26 mouse cellular contexts compared by ENCODE assay signal in genomic region chr7:35134621-35135020, GRCm38 (mm10). TPM values are rescaled to one million over a fixed set of nuclear protein-coding genes. Genes with fewer than 3 reads are reported as not detected.
DNase-seq lines count a peak whose midpoint lies in the region; ATAC-seq and TF ChIP-seq lines count a peak whose summit lies in the region.
"Had no signal": no experiment of that assay in that cellular context is flagged by ENCODE, and none has a peak within 500 bp of the region (broad histone marks: within the 10 kb centered on the region; RNA-seq: fewer than 3 reads in every experiment).

No protein-coding gene starts in this region.

- no peak for TF ChIP-seq POLR2A in lung, adult 2 months (IDR thresholded peaks at IDR 0.05; ENCODE audit: borderline replicate concordance, extremely low read depth, low read depth, low read length)
- TF ChIP-seq POLR2A in brain, embryonic 14.5 days (IDR thresholded peaks at IDR 0.05; ENCODE audit: borderline replicate concordance, extremely low read depth, insufficient read depth, insufficient read length, poor library complexity, severe bottlenecking), result no peak

- H3K27me3 ChIP-seq in liver, embryonic 15.5 days, result no peaks in the 10 kb centered on the region
- no peaks in the 10 kb centered on the region for H3K27me3 ChIP-seq in lung, postnatal 0 days (replicated peaks; ENCODE audit: insufficient read depth, low read length)
- H3K27me3 ChIP-seq: heart, embryonic 15.5 days had no signal

- no peak for DNase-seq in liver
- peak; percentile 73 for DNase-seq in lung, postnatal 0 days (ENCODE audit: low spot score)
- no peak for DNase-seq in lung, adult 2 months
- peak; percentile 7 for DNase-seq in brain, embryonic 14.5 days (ENCODE audit: low read depth)
- DNase-seq in lung, postnatal 10 days, result peak; percentile 84
- no peak for DNase-seq in c-Kit-positive CD71-positive TER-119-positive erythroid progenitor cells, embryonic 14.5 days (ENCODE audit: low spot score)
- DNase-seq: adrenal gland, adult 2 months; adrenal gland, postnatal 36 days; B cell, adult 2 months; cerebellum, adult 8-10 months; forebrain, postnatal 0 days; heart, adult 11 months; kidney, postnatal 25 days; left cerebral cortex, postnatal 4 days; midbrain, embryonic 14.5 days; thymus, postnatal 4 days had no signal

- H3K4me3 ChIP-seq in liver, embryonic 15.5 days (replicated peaks), result no peak overlapping the region
- no peak overlapping the region for H3K4me3 ChIP-seq in lung, postnatal 0 days (ENCODE audit: low read depth, low read length)
- no peak overlapping the region for H3K4me3 ChIP-seq in lung, adult 2 months (replicated peaks; ENCODE audit: extremely low read depth, low read depth, low read length)
- H3K4me3 ChIP-seq: embryonic facial prominence, embryonic 10.5 days; embryonic facial prominence, embryonic 15.5 days; forebrain, embryonic 12.5 days; heart, embryonic 10.5 days; heart, embryonic 15.5 days; hindbrain, embryonic 13.5 days had no signal

- peak; percentile 40 for ATAC-seq in liver, embryonic 15.5 days (ENCODE audit: insufficient read depth)
- peak; percentile 65 for ATAC-seq in lung, postnatal 0 days
- ATAC-seq: activated CD4-positive, CD25-positive, alpha-beta regulatory T cell, adult 4 months; forebrain, postnatal 0 days; intestine, embryonic 16.5 days had no signal

- H3K4me1 ChIP-seq in liver, embryonic 15.5 days (replicated peaks), result peaks cover 10% of the 10 kb centered on the region
- peaks cover 18% of the 10 kb centered on the region for H3K4me1 ChIP-seq in lung, postnatal 0 days (ENCODE audit: insufficient read depth, low read depth, low read length)
- H3K4me1 ChIP-seq in lung, adult 2 months (ENCODE audit: control insufficient read depth, insufficient read depth, low read length), result peaks cover 5% of the 10 kb centered on the region; the same call in 1 of the 2 replicates
- H3K4me1 ChIP-seq: forebrain, embryonic 12.5 days; heart, embryonic 15.5 days had no signal

- TF ChIP-seq CTCF in lung, postnatal 0 days (IDR thresholded peaks at IDR 0.05), result no peak
- no peak for TF ChIP-seq CTCF in lung, adult 2 months (IDR thresholded peaks at IDR 0.05; ENCODE audit: insufficient read depth, low read length)
- no peak for TF ChIP-seq CTCF in brain, embryonic 14.5 days (IDR thresholded peaks at IDR 0.05; ENCODE audit: borderline replicate concordance, extremely low read depth, insufficient read depth, insufficient read length)

- H3K4me2 ChIP-seq in liver, embryonic 15.5 days, result no peak overlapping the region
- no peak overlapping the region for H3K4me2 ChIP-seq in lung, postnatal 0 days (replicated peaks; ENCODE audit: low read depth, low read length)
- H3K4me2 ChIP-seq: embryonic facial prominence, embryonic 15.5 days; forebrain, embryonic 12.5 days; heart, embryonic 15.5 days; hindbrain, embryonic 13.5 days had no signal

- H3K36me3 ChIP-seq in liver, embryonic 15.5 days (replicated peaks), result no peaks in the 10 kb centered on the region
- H3K36me3 ChIP-seq in lung, postnatal 0 days (ENCODE audit: insufficient read depth, low read length), result no peaks in the 10 kb centered on the region
- H3K36me3 ChIP-seq: embryonic facial prominence, embryonic 10.5 days; embryonic facial prominence, embryonic 15.5 days; forebrain, embryonic 12.5 days; heart, embryonic 10.5 days; heart, embryonic 15.5 days; hindbrain, embryonic 13.5 days had no signal

- H3K27ac ChIP-seq in liver, embryonic 15.5 days (replicated peaks), result no peak overlapping the region
- H3K27ac ChIP-seq in lung, postnatal 0 days (ENCODE audit: low read length), result no peak overlapping the region
- H3K27ac ChIP-seq: embryonic facial prominence, embryonic 10.5 days; embryonic facial prominence, embryonic 15.5 days; forebrain, embryonic 12.5 days; heart, embryonic 10.5 days; heart, embryonic 15.5 days; hindbrain, embryonic 13.5 days; stomach, postnatal 0 days had no signal

- whole genome bisulfite sequencing in liver, embryonic 15.5 days (ENCODE audit: insufficient replicate concordance), result 41% methylated on average over 5 of the region's 5 CpGs
- 27% methylated on average over 5 of the region's 5 CpGs for WGBS in lung, postnatal 0 days
- WGBS in lung, adult 2 months, result 23% methylated on average over 5 of the region's 5 CpGs

- H3K9ac ChIP-seq in liver, embryonic 15.5 days, result no peak overlapping the region
- H3K9ac ChIP-seq in lung, postnatal 0 days (replicated peaks; ENCODE audit: low read depth), result no peak overlapping the region
- H3K9ac ChIP-seq: embryonic facial prominence, embryonic 15.5 days; forebrain, embryonic 12.5 days; forebrain, postnatal 0 days; heart, embryonic 15.5 days; hindbrain, embryonic 13.5 days had no signal

- H3K9me3 ChIP-seq in liver, embryonic 15.5 days (replicated peaks), result no peaks in the 10 kb centered on the region
- H3K9me3 ChIP-seq in lung, postnatal 0 days (ENCODE audit: low read length), result no peaks in the 10 kb centered on the region; the same call in 1 of the 2 replicates
- H3K9me3 ChIP-seq: embryonic facial prominence, embryonic 10.5 days; embryonic facial prominence, embryonic 15.5 days; forebrain, embryonic 12.5 days; heart, embryonic 10.5 days; heart, embryonic 15.5 days; hindbrain, embryonic 13.5 days had no signal

- no peak for TF ChIP-seq EP300 in lung, postnatal 0 days (IDR thresholded peaks at IDR 0.05)

RNA-seq across cellular contexts. Expression of gene Cebpa, which starts 15.5 kb away (rescaled TPM):
- 11.0 and 13.8 TPM in 2 replicates for polyA plus RNA-seq in liver, embryonic 15.5 days (2015; fragmentation: Nextera tagmentation; extraction: Ambion mirVana)
- 28.9 and 29.8 TPM in 2 replicates for polyA plus RNA-seq in lung, postnatal 0 days (2015; fragmentation: Nextera tagmentation; extraction: Ambion mirVana)
- 148 and 282 TPM in 2 replicates for polyA plus RNA-seq in lung, adult 2 months (2012; rRNA removed)
- polyA plus RNA-seq in brain, embryonic 14.5 days (2012; rRNA removed), result 2.9 and 3.1 TPM in 2 replicates

RNA-seq across cellular contexts. Expression of gene Slc7a10, which starts 51.6 kb away (rescaled TPM):
- polyA plus RNA-seq in liver, embryonic 15.5 days (2015; fragmentation: Nextera tagmentation; extraction: Ambion mirVana), result 0.60 and 1.0 TPM in 2 replicates
- 20.1 and 21.7 TPM in 2 replicates for polyA plus RNA-seq in lung, postnatal 0 days (2015; fragmentation: Nextera tagmentation; extraction: Ambion mirVana)
- polyA plus RNA-seq in lung, adult 2 months (2012; rRNA removed), result 81.4 and 82.4 TPM in 2 replicates
- 8.5 and 10.1 TPM in 2 replicates for polyA plus RNA-seq in brain, embryonic 14.5 days (2012; rRNA removed)

Comparison
In these comparisons a context has a peak if more than half of its experiments do, and no peak if none do; other contexts are left out.
1. DNase-seq: peak in lung, postnatal 0 days (single experiment), brain, embryonic 14.5 days (single experiment) and lung, postnatal 10 days (single experiment); none in liver (single experiment), lung, adult 2 months (single experiment) and c-Kit-positive CD71-positive TER-119-positive erythroid progenitor cells, embryonic 14.5 days (single experiment).